Mouse (Mus musculus) thymus, adult 18-20 months (tissue): Measurements from ENCODE around the gene 5330417H12Rik.

Experiments used
- DNase-seq, 2 experiments: peaks; one replicate each; pipeline ENCODE4 v3.0.0; 2022; ENCODE audit warnings: mixed read lengths in 2 of 2

5330417H12Rik gene

GRCm38 (mm10) chr7:107625781-107626180 lies 820 bp upstream of the 5330417H12Rik start:
- no peak for DNase-seq

- no peak for DNase-seq
Observed at GRCm38 (mm10) chr7:107624432-107624831, 529 bp downstream of the 5330417H12Rik start.

- DNase-seq = no peak
Observed at GRCm38 (mm10) chr7:107620137-107620536, 4.8 kb downstream of the 5330417H12Rik start.

GRCm38 (mm10) chr7:107619225-107619624 lies 5.7 kb downstream of the 5330417H12Rik start:
- DNase-seq = no peak

- no peak for DNase-seq
Observed at GRCm38 (mm10) chr7:107618028-107618992, 6.7 kb downstream of the 5330417H12Rik start.

- no peak for DNase-seq
Observed at GRCm38 (mm10) chr7:107610880-107611279, 14.1 kb downstream of the 5330417H12Rik start.

- DNase-seq = no peak
Observed at GRCm38 (mm10) chr7:107609622-107610255, 15.2 kb downstream of the 5330417H12Rik start.

GRCm38 (mm10) chr7:107607766-107608165 lies 17.2 kb downstream of the 5330417H12Rik start:
- no peak for DNase-seq

GRCm38 (mm10) chr7:107602913-107603312 lies 22.0 kb downstream of the 5330417H12Rik start:
- DNase-seq = no peak

- no peak for DNase-seq
Observed at GRCm38 (mm10) chr7:107602505-107602904, 22.5 kb downstream of the 5330417H12Rik start.

- DNase-seq = no peak
Observed at GRCm38 (mm10) chr7:107600651-107601050, 24.3 kb downstream of the 5330417H12Rik start.

GRCm38 (mm10) chr7:107597956-107598355 lies 27.0 kb downstream of the 5330417H12Rik start:
- no peak for DNase-seq

- no peak for DNase-seq
Observed at GRCm38 (mm10) chr7:107596753-107597152, 28.2 kb downstream of the 5330417H12Rik start.

- DNase-seq = no peak
Observed at GRCm38 (mm10) chr7:107595426-107595825, 29.5 kb downstream of the 5330417H12Rik start.

- peak; percentile 73 to 79 for DNase-seq
Observed at GRCm38 (mm10) chr7:107594857-107595402, 30.0 kb downstream of the 5330417H12Rik start, which contains the start of gene Ppfibp2. Ppfibp2 (plus strand) TSS chr7:107595207.

- DNase-seq = peak in 1 of 2 experiments; percentile 19
Observed at GRCm38 (mm10) chr7:107594325-107594856, 30.6 kb downstream of the 5330417H12Rik start.

- no peak for DNase-seq
Observed at GRCm38 (mm10) chr7:107593904-107594303, 31.1 kb downstream of the 5330417H12Rik start.

GRCm38 (mm10) chr7:107592641-107593040 lies 32.3 kb downstream of the 5330417H12Rik start:
- DNase-seq = no peak

- DNase-seq = no peak
Observed at GRCm38 (mm10) chr7:107574276-107574675, 50.7 kb downstream of the 5330417H12Rik start.
